Mouse (Mus musculus) CH12.LX (cell line): ENCODE data around the gene Olfr1330. TPM values are rescaled to one million over a fixed set of nuclear protein-coding genes. Genes with fewer than 3 reads are reported as not detected.
"Not testable (repeated sequence)": the region's sequence is repeated elsewhere in the genome, so short reads cannot be mapped to it uniquely, and the experiment has no call there.

Experiments used
- DNase-seq: peaks from one replicate; pipeline ENCODE4 v3.0.0-alpha.2; 2013; ENCODE audit errors: extremely low read depth
- H3K27ac ChIP-seq: 2 replicates; pipeline ENCODE4 v1.5.1; 2012; ENCODE audit warnings: low read depth, mild to moderate bottlenecking, control low read depth, moderate library complexity; ENCODE audit not compliant: insufficient read depth
- H3K27me3 ChIP-seq: replicated peaks from 2 replicates; pipeline ENCODE3; 2012; ENCODE audit warnings: inconsistent platforms
- H3K36me3 ChIP-seq, 2 experiments: replicated peaks in 1 of 2; 2 replicates each; pipeline versions ENCODE3 to v1.6.1; 2012; ENCODE audit warnings: inconsistent platforms in 1 of 2, low read length in 1 of 2, mild to moderate bottlenecking in 1 of 2, mixed read lengths in 1 of 2, moderate library complexity in 1 of 2; ENCODE audit not compliant: control insufficient read depth in 1 of 2, insufficient read depth in 1 of 2
- H3K4me1 ChIP-seq, 2 experiments: 2 replicates each; pipeline ENCODE4 v1.6.1; 2012; ENCODE audit warnings: inconsistent platforms in 1 of 2, moderate library complexity in 1 of 2; ENCODE audit not compliant: insufficient read depth in 2 of 2, control insufficient read depth in 1 of 2
- H3K4me2 ChIP-seq: 2 replicates; pipeline ENCODE4 v1.6.1; 2012; ENCODE audit warnings: low read depth, mild to moderate bottlenecking, control low read depth; ENCODE audit not compliant: poor library complexity, insufficient read depth, severe bottlenecking
- H3K4me3 ChIP-seq, 3 experiments: fragments of 150-350 bp in 1 of 3; sonication (generic) in 1 of 3; replicated peaks in 1 of 3; 2 replicates each; pipeline versions ENCODE3 to v1.5.1; 2011 to 2012; ENCODE audit warnings: low read depth in 2 of 3, low read length in 2 of 3, mild to moderate bottlenecking in 2 of 3, moderate library complexity in 2 of 3, control low read depth in 1 of 3, improper control_type of control experiment in 1 of 3, inconsistent platforms in 1 of 3, mixed read lengths in 1 of 3; ENCODE audit not compliant: poor library complexity in 1 of 3
- H3K79me2 ChIP-seq: replicated peaks from 2 replicates; pipeline ENCODE4 v1.6.1; 2012; ENCODE audit warnings: mild to moderate bottlenecking, moderate library complexity; ENCODE audit not compliant: control insufficient read depth, poor library complexity, insufficient read depth, severe bottlenecking; ENCODE audit errors: extremely low read depth
- H3K9ac ChIP-seq: 2 replicates; pipeline ENCODE4 v1.6.1; 2012; ENCODE audit warnings: low read depth, mild to moderate bottlenecking, control low read depth, moderate library complexity; ENCODE audit not compliant: insufficient read depth
- H3K9me3 ChIP-seq: replicated peaks from 2 replicates; pipeline ENCODE3; 2012; ENCODE audit warnings: low read length, inconsistent platforms, mixed read lengths
- E2F4 ChIP-seq: IDR thresholded peaks from 2 replicates; pipeline ENCODE4 v1.6.1; 2011; ENCODE audit warnings: low read depth, low read length, improper control_type of control experiment; ENCODE audit not compliant: insufficient replicate concordance
- GABPA ChIP-seq: IDR thresholded peaks from 2 replicates; pipeline ENCODE4 v1.6.1; 2012; ENCODE audit warnings: low read depth, low read length, improper control_type of control experiment, inconsistent platforms; ENCODE audit not compliant: insufficient replicate concordance
- HCFC1 ChIP-seq: IDR thresholded peaks from 2 replicates; pipeline ENCODE4 v1.6.1; 2012; ENCODE audit warnings: low read depth, mild to moderate bottlenecking, inconsistent platforms, low read length, improper control_type of control experiment
- JUN ChIP-seq: IDR thresholded peaks from 2 replicates; pipeline ENCODE4 v1.6.1; 2011; ENCODE audit warnings: low read depth, mild to moderate bottlenecking, low read length, improper control_type of control experiment, moderate library complexity; ENCODE audit not compliant: insufficient read depth
- KAT2A ChIP-seq: IDR thresholded peaks from 2 replicates; pipeline ENCODE4 v1.6.1; 2012; ENCODE audit warnings: low read length, improper control_type of control experiment, inconsistent platforms; ENCODE audit not compliant: insufficient replicate concordance
- MEF2A ChIP-seq: IDR thresholded peaks from 2 replicates; pipeline ENCODE4 v1.6.1; 2014; ENCODE audit warnings: low read depth, mild to moderate bottlenecking, inconsistent platforms, low read length, improper control_type of control experiment, borderline replicate concordance
- MYC ChIP-seq: IDR thresholded peaks from 2 replicates; pipeline ENCODE4 v1.6.1; 2011; ENCODE audit warnings: low read depth, mild to moderate bottlenecking, improper control_type of control experiment, low read length
- NELFE ChIP-seq: IDR thresholded peaks from 2 replicates; pipeline ENCODE4 v1.6.1; 2011; ENCODE audit warnings: low read depth, low read length, improper control_type of control experiment
- NRF1 ChIP-seq: IDR thresholded peaks from 2 replicates; pipeline ENCODE4 v1.6.1; 2014; ENCODE audit warnings: low read depth, mild to moderate bottlenecking, inconsistent platforms, low read length, improper control_type of control experiment, moderate library complexity
- POLR2A ChIP-seq: IDR thresholded peaks from 2 replicates; pipeline ENCODE4 v1.6.1; 2011; ENCODE audit warnings: low read depth, mild to moderate bottlenecking, improper control_type of control experiment, low read length
- RAD21 ChIP-seq: IDR thresholded peaks from 2 replicates; pipeline ENCODE4 v1.6.1; 2011; ENCODE audit warnings: low read depth, mild to moderate bottlenecking, low read length, improper control_type of control experiment, moderate library complexity
- RCOR1 ChIP-seq: conservative IDR thresholded peaks from 2 replicates; pipeline ENCODE4 v1.6.1; 2012; ENCODE audit warnings: low read depth, mild to moderate bottlenecking, inconsistent platforms, low read length, improper control_type of control experiment
- SIN3A ChIP-seq: IDR thresholded peaks from 2 replicates; pipeline ENCODE4 v1.6.1; 2012; ENCODE audit warnings: low read length, improper control_type of control experiment, inconsistent platforms
- SMC3 ChIP-seq: IDR thresholded peaks from 2 replicates; pipeline ENCODE4 v1.6.1; 2011; ENCODE audit warnings: low read depth, low read length, improper control_type of control experiment
- USF1 ChIP-seq: IDR thresholded peaks from 2 replicates; pipeline ENCODE4 v1.6.1; 2014; ENCODE audit warnings: low read depth, mild to moderate bottlenecking, inconsistent platforms, low read length, improper control_type of control experiment
- dilution Hi-C: fragments of 300-500 bp; cut with MboI; formaldehyde crosslinking; loops from 2 replicates; pipeline ENCODE4 v1.14.3; 2020; ENCODE audit warnings: low sequenced_read_pairs; ENCODE audit not compliant: extremely low pct_unique_long_range_greater_than_20kb, extremely low pct_ligation_motif_present
- in situ Hi-C: fragments of 300-500 bp; cut with MboI; formaldehyde crosslinking; loops from 3 replicates; pipeline ENCODE4 v1.14.3; 2019; ENCODE audit warnings: low sequenced_read_pairs, low pct_ligation_motif_present, low pct_unique_long_range_greater_than_20kb, mixed read lengths
- polyA plus RNA-seq: library from polyadenylated mRNA; unstranded; fragments of >175 nt; gene quantifications from 2 replicates; pipeline ENCODE4 v1.2.1, GENCODE M21; 2012; ENCODE audit warnings: low read depth; ENCODE audit not compliant: insufficient read length
- total RNA-seq, 2 experiments: library from RNA; depleted of rRNA; stranded (reverse); fragments of 300-350 nt in 1 of 2; fragments of >200 nt in 1 of 2; gene quantifications; 2 replicates each; pipeline ENCODE4 v1.2.3; 2012 to 2014

Olfr1330 gene
- total and polyA plus RNA-seq, 3 experiments: 0.47 to 3.0 TPM; not detected in 1

DNA sequence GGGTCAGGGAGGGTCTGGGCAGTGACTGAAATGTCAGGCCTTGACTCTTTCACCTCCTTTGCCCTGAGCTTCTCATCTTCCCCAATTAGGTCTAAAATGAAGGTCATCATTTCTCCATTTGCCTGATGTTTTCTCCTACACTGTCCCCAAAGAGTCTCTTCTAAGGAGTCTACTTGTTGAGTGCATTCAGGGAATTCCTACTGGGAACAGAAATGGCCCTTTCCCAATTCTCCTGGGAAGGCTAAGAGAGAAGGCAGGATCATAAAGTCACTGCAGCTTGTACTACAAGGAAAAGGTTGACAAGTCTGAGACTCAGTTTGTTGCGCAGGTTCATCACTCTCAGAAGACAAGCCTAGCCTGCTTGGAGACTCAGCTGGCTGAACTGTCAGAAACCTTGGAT lies 24.0 kb upstream of the Olfr1330 start, which contains the start of gene Olfr1331:
TSS of gene Olfr1331 (plus strand) at position 301 of the 400 bp plus-strand sequence.
- TF ChIP-seq MEF2A: no peak
- no peak for TF ChIP-seq JUN
- no peak for TF ChIP-seq HCFC1
- dilution Hi-C loops: no loop called here
- Histone ChIP-seq H3K9me3 (no peaks in the 10 kb centered on the region), H3K79me2 (no peaks in the 10 kb centered on the region), H3K4me3 (no peak within 1 kb of the TSS), H3K4me2 (no peak within 1 kb of the TSS), H3K4me1 (no peaks in the 10 kb centered on the region), H3K27me3 (no peaks in the 10 kb centered on the region), H3K36me3 (no peaks in the 10 kb centered on the region), H3K27ac (no peak within 1 kb of the TSS), H3K9ac (no peak within 1 kb of the TSS)
- in situ Hi-C loops: loop anchor here (5.0 kb wide), 2 partner anchors 43 to 67 kb away; no protein-coding TSS in a partner anchor
- DNase-seq: no peak

DNA sequence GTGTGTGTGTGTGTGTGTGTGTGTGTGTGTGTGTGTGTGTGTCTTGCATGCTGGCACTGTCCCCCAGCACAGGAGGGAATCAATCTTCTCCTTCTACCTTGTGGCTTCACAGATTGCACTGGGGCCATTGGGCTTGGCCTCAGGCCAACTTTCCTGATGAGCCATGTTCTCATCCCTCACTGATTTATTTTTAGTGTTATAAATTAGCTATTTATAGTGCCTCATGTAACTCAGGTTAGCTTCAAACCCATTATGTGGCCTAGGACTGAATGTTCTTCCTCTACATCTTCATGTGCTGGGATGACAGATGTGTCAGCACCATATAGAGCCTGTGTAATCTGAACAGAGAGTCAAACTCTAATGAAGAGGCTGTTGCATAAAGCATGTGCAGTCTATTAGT lies 20.8 kb upstream of the Olfr1330 start:
- H3K79me2 ChIP-seq: no peaks in the 10 kb centered on the region
- no peak overlapping the region for H3K4me2 ChIP-seq
- in situ Hi-C loops (no loop called here), dilution Hi-C loops (no loop called here)
- no peak overlapping the region; the same call in 1 of the 2 replicates for H3K27ac ChIP-seq
- no peak overlapping the region for H3K9ac ChIP-seq
- no peaks in the 10 kb centered on the region for H3K36me3 ChIP-seq
- no peaks in the 10 kb centered on the region for H3K9me3 ChIP-seq
- DNase-seq: no peak
- H3K4me3 ChIP-seq: no peak overlapping the region
- H3K4me1 ChIP-seq: no peaks in the 10 kb centered on the region
- TF ChIP-seq RCOR1 (no peak), MYC (no peak), SIN3A (no peak), NRF1 (no peak), SMC3 (no peak), NELFE (no peak), GABPA (no peak), KAT2A (no peak)
- no peaks in the 10 kb centered on the region for H3K27me3 ChIP-seq

GRCm38 (mm10) chr4:118901981-118902380 lies 13.6 kb downstream of the Olfr1330 start:
- peaks cover 0 to 12% of the 10 kb centered on the region in 2 experiments; a peak in 2 of 4 replicates for H3K4me1 ChIP-seq
- H3K27me3 ChIP-seq: no peaks in the 10 kb centered on the region
- no peak overlapping the region for H3K27ac ChIP-seq
- no peak for DNase-seq
- H3K36me3 ChIP-seq: peaks cover 11 to 19% of the 10 kb centered on the region in 2 experiments
- dilution Hi-C loops: no loop called here
- no peak for TF ChIP-seq E2F4
- no peak for TF ChIP-seq MYC
- TF ChIP-seq POLR2A: no peak
- TF ChIP-seq USF1: no peak
- TF ChIP-seq HCFC1: no peak
- no peak for TF ChIP-seq RAD21
- TF ChIP-seq SIN3A: no peak
- in situ Hi-C loops: no loop called here
- H3K4me2 ChIP-seq: no peak overlapping the region
- no peaks in the 10 kb centered on the region for H3K79me2 ChIP-seq
- no peak overlapping the region for H3K4me3 ChIP-seq
- no peaks in the 10 kb centered on the region for H3K9me3 ChIP-seq
- no peak overlapping the region for H3K9ac ChIP-seq

GRCm38 (mm10) chr4:118917365-118917764 lies 29.0 kb downstream of the Olfr1330 start, which contains the start of gene Olfr1329:
Gene Olfr1329 (minus strand): TSS chr4:118917465.
- in situ Hi-C loops, dilution Hi-C loops, H3K4me3 ChIP-seq, DNase-seq, H3K27ac ChIP-seq, H3K79me2 ChIP-seq, H3K27me3 ChIP-seq, H3K4me2 ChIP-seq, H3K9ac ChIP-seq, H3K9me3 ChIP-seq: not testable (repeated sequence)
- peaks cover 7 to 33% of the 10 kb centered on the region in 2 experiments for H3K36me3 ChIP-seq
- H3K4me1 ChIP-seq: peaks cover 6 to 12% of the 10 kb centered on the region in 2 experiments; a peak in 3 of 4 replicates
